Comparison of ENCODE assay signal across 8 mouse cellular contexts in genomic region chr10:119076100-119076566, GRCm38 (mm10).
A peak's percentile ranks its signal among the peaks of the same experiment; 100 is the strongest.
DNase-seq lines count a peak whose midpoint lies in the region; ATAC-seq lines count a peak whose summit lies in the region.

No protein-coding gene starts in this region.

- ATAC-seq in embryonic facial prominence, embryonic 13.5 days (ENCODE audit: insufficient number of reproducible peaks, insufficient read depth, low FRiP score, low TSS enrichment, low read depth), result no peak
- ATAC-seq in midbrain, embryonic 15.5 days (replicated peaks), result no peak

- no peak overlapping the region for H3K4me3 ChIP-seq in embryonic facial prominence, embryonic 13.5 days
- no peak overlapping the region for H3K4me3 ChIP-seq in midbrain, embryonic 15.5 days

- H3K4me1 ChIP-seq in embryonic facial prominence, embryonic 13.5 days, result peaks cover 11% of the 10 kb centered on the region; the same call in 1 of the 2 replicates
- peaks cover 20% of the 10 kb centered on the region for H3K4me1 ChIP-seq in midbrain, embryonic 15.5 days

- 14% methylated on average over 12 of the region's 12 CpGs for WGBS in embryonic facial prominence, embryonic 13.5 days
- WGBS in midbrain, embryonic 15.5 days, result 14% methylated on average over 12 of the region's 12 CpGs

- H3K27ac ChIP-seq in embryonic facial prominence, embryonic 13.5 days, result no peak overlapping the region
- 0 out of 2 replicates have a peak overlapping the region, but pooled peaks have one; percentile 25 for H3K27ac ChIP-seq in midbrain, embryonic 15.5 days

- no peaks in the 10 kb centered on the region for H3K27me3 ChIP-seq in embryonic facial prominence, embryonic 13.5 days
- H3K27me3 ChIP-seq in midbrain, embryonic 15.5 days (replicated peaks), result no peaks in the 10 kb centered on the region

- DNase-seq in embryo, embryonic 10.5 days (ENCODE audit: low spot score), result peak; percentile 47
- peak; percentile 62 to 71 for DNase-seq in kidney, postnatal 25 days
- no peak for DNase-seq in adrenal gland, adult (ENCODE audit: inconsistent age in 2 of 2, low spot score in 1 of 2)
- DNase-seq in frontal cortex, postnatal 25 days (ENCODE audit: low spot score in 2 of 2), result no peak
- no peak for DNase-seq in spleen, postnatal 14 days (ENCODE audit: low spot score in 2 of 2)
- DNase-seq in heart, adult 18-20 months, result no peak

- H3K4me2 ChIP-seq in embryonic facial prominence, embryonic 13.5 days, result peak overlapping the region; percentile 27; the same call in 1 of the 2 replicates
- H3K4me2 ChIP-seq in midbrain, embryonic 15.5 days, result peak overlapping the region; percentile 9; the same call in 1 of the 2 replicates

- H3K9ac ChIP-seq in embryonic facial prominence, embryonic 13.5 days, result peak overlapping the region; percentile 27; the same call in 1 of the 2 replicates
- H3K9ac ChIP-seq in midbrain, embryonic 15.5 days, result peak overlapping the region; percentile 21; the same call in 1 of the 2 replicates

- no peaks in the 10 kb centered on the region for H3K36me3 ChIP-seq in embryonic facial prominence, embryonic 13.5 days
- no peaks in the 10 kb centered on the region for H3K36me3 ChIP-seq in midbrain, embryonic 15.5 days (replicated peaks)

- H3K9me3 ChIP-seq in embryonic facial prominence, embryonic 13.5 days, result peaks cover 2% of the 10 kb centered on the region; the same call in 1 of the 2 replicates
- H3K9me3 ChIP-seq in midbrain, embryonic 15.5 days, result no peaks in the 10 kb centered on the region

Comparison
In these comparisons a context has a peak if more than half of its experiments do, and no peak if none do; other contexts are left out.
1. DNase-seq: peak in embryo, embryonic 10.5 days (single experiment) and kidney, postnatal 25 days (2 of 2); none in adrenal gland, adult (0 of 2), frontal cortex, postnatal 25 days (0 of 2), spleen, postnatal 14 days (0 of 2) and heart, adult 18-20 months (0 of 2).